Mouse (Mus musculus): ENCODE measurements around the gene Defb45.

The Defb45 gene

DNA sequence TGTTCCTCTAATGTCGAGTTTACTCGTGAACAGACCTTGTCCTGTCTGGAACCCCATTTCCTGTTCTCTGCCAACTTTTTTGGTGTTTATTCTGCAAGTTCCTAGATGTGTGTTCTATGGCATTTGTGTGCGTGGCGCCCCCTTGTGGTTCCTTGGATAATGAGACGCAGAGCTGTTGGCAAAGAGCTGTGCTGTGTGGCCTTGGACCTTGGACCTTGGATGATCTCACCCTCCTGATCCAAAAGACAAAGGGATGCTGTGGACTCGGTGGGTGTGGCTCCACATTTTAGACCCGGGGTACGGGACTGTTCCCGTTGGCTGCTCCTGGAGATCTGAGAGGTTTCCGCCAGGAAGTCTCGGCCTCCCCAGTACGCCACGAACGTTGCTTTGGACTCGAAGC, 4.9 kb upstream of the Defb45 start, which contains the start of gene Defb36:
Gene Defb36 (plus strand): TSS at position 271 of the 400 bp plus-strand sequence.
- no peak for DNase-seq

- DNase-seq: no peak
Measured at GRCm38 (mm10) chr2:152601275-152601960, 2.2 kb upstream of the Defb45 start.

GRCm38 (mm10) chr2:152600076-152600475, 877 bp upstream of the Defb45 start:
- no peak for DNase-seq

DNA sequence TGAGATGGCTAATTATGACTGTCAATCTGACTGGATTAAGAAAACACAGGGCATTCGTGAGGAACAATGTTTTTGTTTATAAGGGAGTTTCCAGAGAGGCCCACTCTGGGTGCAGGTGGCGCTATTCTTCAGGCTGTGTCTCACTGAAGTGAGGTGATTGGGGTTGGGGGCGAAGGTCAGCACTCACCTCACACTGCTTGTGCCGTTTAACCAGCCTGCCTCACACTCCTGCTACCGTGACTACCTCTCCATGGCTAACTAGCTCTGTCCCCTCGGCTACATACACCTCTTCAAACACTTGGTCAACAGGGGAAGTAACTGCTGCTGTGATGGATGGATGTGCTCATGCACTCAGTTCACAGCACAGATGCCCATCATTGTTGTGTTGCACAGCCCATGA, 10.2 kb downstream of the Defb45 start:
- DNase-seq: no peak

DNA sequence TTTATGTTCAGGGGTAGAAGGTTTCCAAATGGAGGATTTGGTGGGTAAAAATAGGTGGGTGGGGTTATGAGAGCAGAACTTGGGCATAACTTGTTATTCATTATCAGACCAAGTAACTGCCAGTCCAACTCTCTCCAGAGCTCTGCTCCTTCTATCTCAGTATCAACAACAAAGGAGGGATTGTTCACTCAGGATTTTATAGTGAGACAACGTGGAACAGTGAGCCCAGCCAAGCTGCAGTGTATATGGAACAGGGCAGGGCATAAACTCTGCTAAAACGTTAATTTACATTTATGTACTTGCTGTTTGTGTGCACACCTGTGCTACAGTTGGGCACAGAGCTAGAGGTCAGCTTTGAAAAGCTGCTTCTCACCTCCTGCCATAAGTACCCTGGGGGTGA, 10.7 kb downstream of the Defb45 start:
- no peak for DNase-seq

DNA sequence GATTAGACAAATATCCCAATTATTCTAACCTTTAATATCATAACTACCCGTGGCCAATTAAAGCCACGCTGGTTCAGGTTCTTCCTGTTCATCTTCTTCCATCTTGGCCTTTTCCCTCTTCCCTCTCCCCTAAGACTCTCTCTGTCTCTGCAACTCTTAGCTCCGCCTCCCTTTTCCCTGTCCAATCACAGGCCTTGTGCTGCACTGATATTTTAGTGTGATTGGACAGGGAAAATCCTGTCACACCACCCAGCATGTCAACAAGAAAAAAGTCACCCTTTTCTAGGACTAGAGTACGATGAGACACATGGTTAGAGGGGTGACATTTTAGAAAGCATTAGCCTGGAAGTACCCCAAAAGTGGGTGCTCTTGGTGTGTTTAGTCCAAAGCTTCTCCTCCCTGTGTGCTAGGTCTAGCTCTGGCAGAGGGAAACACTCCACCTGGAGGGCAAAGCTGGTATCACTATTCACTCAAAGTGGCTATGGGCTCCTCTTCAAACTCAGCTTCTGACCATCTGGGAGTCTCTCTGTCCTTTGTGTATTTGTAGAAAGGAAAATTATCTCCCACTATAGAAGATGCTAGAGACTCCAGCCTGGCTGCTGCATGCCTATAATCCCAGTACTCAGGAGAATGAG, 12.2 kb downstream of the Defb45 start:
- DNase-seq: no peak

DNA sequence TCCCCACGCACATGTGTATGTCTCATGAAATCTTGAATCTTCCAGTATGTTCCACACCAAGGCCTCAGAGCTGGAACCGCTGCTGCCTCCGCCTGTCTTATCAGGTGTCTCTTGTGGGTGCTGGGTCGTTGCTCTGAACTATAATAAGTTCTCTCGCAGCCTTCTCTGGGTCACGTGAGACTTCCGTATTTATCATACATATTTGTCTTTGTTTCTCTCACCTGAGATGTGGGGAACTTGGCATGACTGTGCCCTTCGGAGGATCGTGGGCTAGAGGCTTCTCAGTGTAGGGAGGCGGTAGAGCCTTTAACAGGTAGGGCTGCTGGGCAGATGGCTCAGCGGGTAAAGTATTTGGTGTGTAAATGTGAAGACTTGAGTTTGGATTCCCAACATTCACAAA, 18.6 kb downstream of the Defb45 start:
- no peak for DNase-seq

DNA sequence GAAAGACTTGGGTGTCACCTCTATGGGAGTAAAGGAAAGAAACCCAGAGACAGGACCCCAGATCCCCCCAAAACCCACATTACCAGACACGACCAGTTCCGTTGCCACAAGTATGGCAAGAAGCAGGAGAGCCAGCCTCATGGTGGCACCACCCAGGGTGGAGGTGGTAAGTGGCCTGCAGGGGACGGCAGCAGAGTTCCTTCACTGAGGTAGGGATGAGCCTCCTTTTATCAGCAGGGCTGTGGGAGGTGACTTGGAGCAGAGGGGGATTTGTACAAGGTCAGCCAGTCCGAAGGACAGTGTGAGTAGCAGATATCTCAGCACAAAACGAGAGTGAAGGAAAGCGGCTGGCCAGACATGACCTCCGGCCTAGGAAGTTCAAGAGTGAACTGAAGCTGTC, 19.1 kb downstream of the Defb45 start, which contains the start of gene Defb19:
Gene Defb19 (minus strand): TSS at position 206 of the 400 bp plus-strand sequence.
- no peak for DNase-seq

DNA sequence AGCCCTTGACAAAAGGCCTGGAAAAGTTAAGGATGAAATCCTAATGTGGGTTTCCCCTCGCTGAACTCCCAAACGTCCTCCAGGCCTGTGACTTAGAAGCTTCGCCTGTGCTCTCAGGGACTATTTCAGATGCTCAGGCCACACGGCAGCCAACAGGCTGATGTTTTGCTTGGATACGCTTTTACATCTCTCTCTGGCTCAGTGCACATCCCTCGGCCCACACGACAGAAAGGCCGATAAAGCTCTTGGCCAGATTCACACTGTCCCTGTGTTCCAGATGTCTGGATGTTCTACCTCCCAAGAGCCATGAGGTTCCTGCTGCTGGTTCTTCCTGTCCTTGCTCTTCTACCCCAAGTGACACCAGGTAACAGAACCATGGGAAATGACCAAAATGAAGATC, 25.7 kb downstream of the Defb45 start:
- no peak for DNase-seq

GRCm38 (mm10) chr2:152572114-152572794, 26.9 kb downstream of the Defb45 start, which contains the start of gene Defb21:
Gene Defb21 (plus strand): TSS chr2:152572744.
- DNase-seq: no peak

DNA sequence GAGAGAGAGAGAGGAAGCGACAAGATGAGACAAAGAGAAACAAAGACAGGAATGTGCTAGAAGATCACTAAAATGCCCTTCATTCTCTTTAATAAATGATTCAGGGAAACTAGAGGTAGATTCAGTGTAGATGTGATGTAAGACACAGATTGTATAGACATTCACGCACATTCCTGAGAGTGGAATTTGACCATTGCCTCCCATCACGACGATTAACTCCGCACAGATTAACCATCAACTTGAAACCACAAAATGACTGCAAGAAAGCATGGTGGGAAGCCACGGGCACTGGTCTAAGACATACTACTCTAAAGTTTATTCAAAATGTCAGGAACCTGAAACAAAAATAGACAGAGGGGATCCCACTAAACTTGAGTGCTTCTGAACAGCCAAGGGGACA, 28.9 kb downstream of the Defb45 start:
- no peak for DNase-seq

DNA sequence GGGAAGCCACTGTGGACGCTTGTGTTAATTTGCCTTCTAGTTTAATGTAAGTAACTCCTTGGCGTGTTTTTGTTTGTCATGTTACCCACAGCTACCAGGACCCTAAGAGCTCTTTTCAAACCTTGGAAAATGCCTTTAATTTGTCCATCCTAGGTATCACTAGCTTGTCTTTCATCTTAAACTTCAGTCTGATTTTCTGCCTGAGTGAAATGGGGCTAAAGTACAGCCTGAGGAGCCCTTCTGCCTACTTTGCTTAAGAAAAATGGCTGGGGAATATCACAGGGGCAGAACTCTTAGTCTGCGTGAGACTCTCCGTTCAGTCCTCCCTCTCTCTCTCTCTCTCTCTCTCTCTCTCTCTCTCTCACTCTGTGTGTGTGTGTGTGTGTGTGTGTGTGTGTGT, 29.3 kb downstream of the Defb45 start:
- no peak for DNase-seq

GRCm38 (mm10) chr2:152569038-152569437, 30.2 kb downstream of the Defb45 start, which contains the start of gene Gm17416:
Gene Gm17416 (plus strand): TSS chr2:152569338.
- DNase-seq: no peak

GRCm38 (mm10) chr2:152556655-152557054, 42.5 kb downstream of the Defb45 start:
- DNase-seq: no peak

- DNase-seq: peak; percentile 84
Measured at GRCm38 (mm10) chr2:152553774-152554423, 45.3 kb downstream of the Defb45 start.

DNA sequence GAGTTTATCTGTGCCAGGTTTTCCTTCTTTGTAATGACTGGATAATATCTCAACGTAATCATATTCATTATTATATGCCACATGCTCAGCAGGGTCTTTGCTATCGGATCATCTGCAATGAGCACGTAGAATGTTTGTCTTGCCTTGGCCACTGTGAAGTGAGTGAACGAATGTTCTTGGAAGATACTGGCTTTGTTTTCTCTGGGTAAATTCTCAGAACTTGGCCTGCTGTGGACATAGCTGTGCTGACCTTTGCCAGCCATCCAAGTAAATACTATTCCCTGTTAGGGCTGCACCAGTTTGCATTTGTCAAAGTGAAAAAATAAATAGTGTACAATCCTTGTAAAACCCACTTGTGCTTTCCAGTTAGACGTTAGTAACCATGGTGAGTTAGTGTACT, 51.1 kb downstream of the Defb45 start:
- DNase-seq: no peak

GRCm38 (mm10) chr2:152544691-152545090, 54.5 kb downstream of the Defb45 start:
- peak; percentile 71 for DNase-seq

DNA sequence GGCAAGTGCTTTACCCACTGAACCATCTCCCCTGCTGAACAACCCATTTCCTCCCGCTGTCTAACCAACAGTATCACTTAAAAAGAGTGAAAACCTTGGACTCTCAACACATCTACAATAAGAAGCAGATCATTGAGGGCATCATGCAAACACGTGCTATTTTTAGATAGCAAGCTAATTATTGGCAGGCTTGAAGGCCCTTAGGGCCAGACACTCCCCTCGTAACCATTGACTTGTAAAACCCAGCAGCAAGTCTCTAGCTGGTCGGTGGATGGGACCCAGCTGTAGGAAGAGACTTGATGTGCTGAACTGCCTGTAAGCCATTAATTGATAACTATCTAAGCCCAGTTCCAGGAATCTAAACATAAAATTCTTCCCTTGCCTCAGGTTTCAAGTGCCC, 55.7 kb downstream of the Defb45 start:
- no peak for DNase-seq
